Mouse (Mus musculus) forebrain, embryonic 12.5 days (tissue): ENCODE data around the gene Ap5m1. TPM values are rescaled to one million over a fixed set of nuclear protein-coding genes. Genes with fewer than 3 reads are reported as not detected.

ENCODE experiments used
- ATAC-seq: fragments of 200-750 bp; cut with Nextera tagmentation; 2 replicates; pipeline ENCODE4 v1.8.0; 2017; ENCODE audit warnings: moderate TSS enrichment; ENCODE audit not compliant: low FRiP score
- H3K27ac ChIP-seq: fragments of 300-500 bp; sonication (generic); 2 replicates; pipeline ENCODE4 v1.5.1; 2016; ENCODE audit warnings: mild to moderate bottlenecking
- H3K27me3 ChIP-seq: fragments of 300-500 bp; sonication (generic); 2 replicates; pipeline ENCODE4 v1.6.1; 2016; ENCODE audit warnings: mild to moderate bottlenecking
- H3K36me3 ChIP-seq: fragments of 300-500 bp; sonication (generic); replicated peaks from 2 replicates; pipeline ENCODE4 v1.6.1; 2016; ENCODE audit warnings: mild to moderate bottlenecking
- H3K4me1 ChIP-seq: fragments of 300-500 bp; sonication (generic); 2 replicates; pipeline ENCODE4 v1.6.1; 2016
- H3K4me2 ChIP-seq: fragments of 300-500 bp; sonication (generic); 2 replicates; pipeline ENCODE4 v1.6.1; 2016; ENCODE audit warnings: mild to moderate bottlenecking, moderate library complexity
- H3K4me3 ChIP-seq: fragments of 300-500 bp; sonication (generic); replicated peaks from 2 replicates; pipeline ENCODE4 v1.5.1; 2016; ENCODE audit warnings: mild to moderate bottlenecking
- H3K9ac ChIP-seq: fragments of 300-500 bp; sonication (generic); 2 replicates; pipeline ENCODE4 v1.6.1; 2016; ENCODE audit warnings: mild to moderate bottlenecking
- H3K9me3 ChIP-seq: fragments of 300-500 bp; sonication (generic); 2 replicates; pipeline ENCODE4 v1.6.1; 2016
- WGBS: fragments of 180-500 bp; shearing (Covaris S2); methylation state at CpG from one replicate; pipeline ENCODE4 v1.1.7; 2016; 5-methylcytosine and 5-hydroxymethylcytosine counted together
- polyA plus RNA-seq: library from polyadenylated mRNA; unstranded; fragments of >200 nt; fragmentation: Nextera tagmentation; extraction: Ambion mirVana; gene quantifications from 2 replicates; pipeline ENCODE4 v1.2.1, GENCODE M21; 2016

Ap5m1 gene
- polyA plus RNA-seq, 1 experiment from 2014 or later: 33.4 TPM

GRCm38 (mm10) chr14:49138171-49138570 is 72.3 kb downstream of the Ap5m1 start:
- H3K9me3 ChIP-seq: no peaks in the 10 kb centered on the region
- H3K27ac ChIP-seq: no peak overlapping the region
- no peak overlapping the region for H3K4me2 ChIP-seq
- peaks cover 14% of the 10 kb centered on the region; the same call in 1 of the 2 replicates for H3K4me1 ChIP-seq
- no peaks in the 10 kb centered on the region for H3K36me3 ChIP-seq
- ATAC-seq: no peak
- no peaks in the 10 kb centered on the region for H3K27me3 ChIP-seq
- H3K9ac ChIP-seq: no peak overlapping the region
- no peak overlapping the region for H3K4me3 ChIP-seq
- 67% methylated on average over 1 of the region's 1 CpGs for WGBS

GRCm38 (mm10) chr14:49140756-49141155 is 74.9 kb downstream of the Ap5m1 start:
- Histone ChIP-seq H3K36me3 (no peaks in the 10 kb centered on the region), H3K4me1 (peaks cover 14% of the 10 kb centered on the region; the same call in 1 of the 2 replicates), H3K4me2 (no peak overlapping the region), H3K4me3 (no peak overlapping the region), H3K27ac (no peak overlapping the region), H3K27me3 (no peaks in the 10 kb centered on the region), H3K9ac (no peak overlapping the region), H3K9me3 (no peaks in the 10 kb centered on the region)
- 95% methylated on average over 7 of the region's 7 CpGs for WGBS
- ATAC-seq: no peak

Other genes with a start within 250 kb of the Ap5m1 start
- 92.7 and 94.0 TPM in 2 replicates for gene Exoc5, start 556 bp downstream of the Ap5m1 start, polyA plus RNA-seq
- 20.4 and 21.9 TPM in 2 replicates for gene Naa30, start 106.1 kb downstream of the Ap5m1 start, polyA plus RNA-seq
- 0.20 TPM in 1 of 2 replicates, not detected in the other for gene ccdc198, start 179.4 kb downstream of the Ap5m1 start, polyA plus RNA-seq